Mouse (Mus musculus) ES-E14 (cell line): ENCODE measurements at regions not wholly inside any gene's neighbourhood (a gene's known extent, or its start where the extent isn't known, plus 50 kb on each side); places are given as distances from the start of the nearest gene placed in this dataset.
"Not testable (repeated sequence)": the region's sequence is repeated elsewhere in the genome, so short reads cannot be mapped to it uniquely, and the experiment has no call there.

Experiments
- CHD2 ChIP-seq: IDR thresholded peaks from 2 replicates; pipeline ENCODE4 v1.6.1; 2014; ENCODE audit warnings: mild to moderate bottlenecking, low read depth, low read length, inconsistent platforms
- HCFC1 ChIP-seq: IDR thresholded peaks from 2 replicates; pipeline ENCODE4 v1.6.1; 2012; ENCODE audit warnings: low read length, inconsistent platforms, borderline replicate concordance; ENCODE audit not compliant: insufficient read depth
- MAFK ChIP-seq: IDR thresholded peaks from 2 replicates; pipeline ENCODE4 v1.6.1; 2014; ENCODE audit warnings: mild to moderate bottlenecking, low read depth, low read length, inconsistent platforms; ENCODE audit not compliant: insufficient read depth
- ZNF384 ChIP-seq: IDR thresholded peaks from 2 replicates; pipeline ENCODE4 v1.6.1; 2012; ENCODE audit warnings: low read depth, low read length, inconsistent platforms

GRCm38 (mm10) chr16:50526930-50527329, 64.0 kb downstream of the Ccdc54 start:
- not testable (repeated sequence) for TF ChIP-seq ZNF384, HCFC1, MAFK, CHD2
